Mouse (Mus musculus): Measurements from ENCODE around the gene Fcer1g.
A peak's percentile ranks its signal among the peaks of the same experiment; 100 is the strongest.

Gene Fcer1g

DNA sequence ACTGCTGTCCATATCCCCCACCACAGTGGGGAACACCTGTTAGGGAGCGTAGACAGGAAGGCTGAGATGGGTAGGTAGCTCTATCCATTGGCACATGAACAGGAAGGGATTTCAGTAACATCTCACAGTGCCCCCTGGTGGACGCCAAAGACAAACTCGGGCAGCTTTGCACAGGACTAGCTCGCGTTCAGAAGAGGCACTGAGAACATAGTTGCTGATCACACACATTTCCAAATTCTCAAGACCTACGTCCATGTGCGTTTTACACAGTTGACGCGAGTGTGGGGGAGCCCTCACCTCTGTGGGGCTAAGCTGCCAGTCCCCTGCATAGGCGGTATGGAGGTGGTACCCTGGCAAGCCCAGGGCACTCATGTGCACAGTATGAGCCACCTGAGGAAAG is 13.3 kb downstream of the Fcer1g start:
- peak; percentile 73 to 82 for DNase-seq (ENCODE audit: low spot score in 2 of 2)

DNA sequence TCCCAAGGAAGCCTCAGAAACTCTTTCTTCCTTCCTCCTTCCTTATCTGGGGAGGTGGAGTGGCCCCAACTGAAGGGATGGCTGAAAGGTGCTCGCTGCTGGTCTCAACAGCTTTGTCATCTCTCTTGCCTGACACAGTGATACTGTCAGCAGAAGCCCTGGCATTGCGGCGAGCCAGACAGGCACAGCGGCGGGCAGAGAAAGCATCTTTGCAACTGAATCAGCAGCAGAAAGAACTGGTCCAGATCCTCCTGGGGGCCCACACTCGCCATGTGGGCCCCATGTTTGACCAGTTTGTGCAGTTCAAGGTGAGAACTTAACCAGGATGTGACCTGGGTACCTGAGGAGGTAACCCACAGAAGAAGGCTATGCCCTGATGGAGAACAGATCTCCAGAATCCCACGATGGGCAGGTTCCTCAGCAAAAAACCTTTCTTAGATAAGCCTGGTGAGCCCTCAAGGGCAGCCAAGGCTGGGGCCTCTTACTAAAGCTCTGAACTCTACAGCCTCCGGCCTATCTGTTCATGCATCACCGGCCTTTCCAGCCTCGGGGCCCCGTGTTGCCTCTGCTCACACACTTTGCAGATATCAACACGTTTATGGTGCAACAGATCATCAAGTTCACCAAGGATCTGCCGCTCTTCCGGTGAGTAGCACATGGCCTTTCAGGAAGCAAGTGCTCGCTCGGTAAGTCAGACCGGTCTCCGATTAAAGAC is 17.8 kb downstream of the Fcer1g start:
- no peak for DNase-seq (ENCODE audit: low spot score in 2 of 2)

DNA sequence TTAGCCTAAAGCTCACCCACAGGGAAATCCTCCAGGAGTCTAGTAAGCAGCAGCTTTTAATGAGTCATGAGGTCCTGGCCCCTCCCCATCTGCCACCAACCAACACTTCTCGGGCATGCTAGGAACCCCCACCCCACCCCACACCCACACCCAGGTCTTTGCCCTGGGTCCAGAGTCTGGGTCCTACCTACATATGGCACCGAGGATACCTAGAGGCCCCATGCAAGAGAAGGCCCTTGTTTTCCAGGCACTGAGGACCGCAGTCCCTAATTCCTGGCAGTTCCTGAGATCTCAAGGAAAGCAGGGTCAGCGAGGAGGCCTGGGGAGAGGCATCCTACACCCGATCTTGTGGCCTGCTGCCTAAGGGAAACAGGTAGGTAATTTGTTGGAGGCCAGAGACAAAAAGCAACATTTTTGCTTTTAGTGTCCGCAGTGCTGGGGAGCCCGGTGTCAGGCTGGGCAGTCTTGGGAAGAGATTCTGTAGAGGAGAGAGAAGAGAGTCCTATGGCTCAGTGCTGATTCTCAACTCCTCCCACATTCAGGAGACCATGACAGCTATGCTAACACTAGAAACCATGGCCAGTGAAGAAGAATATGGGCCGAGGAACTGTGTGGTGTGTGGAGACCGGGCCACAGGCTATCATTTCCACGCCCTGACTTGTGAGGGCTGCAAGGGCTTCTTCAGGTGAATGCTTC is 20.2 kb downstream of the Fcer1g start, which contains the start of gene Nr1i3:
Nr1i3 (plus strand) TSS at position 170 of the 696 bp plus-strand sequence.
- DNase-seq (ENCODE audit: low spot score in 2 of 2), result no peak

DNA sequence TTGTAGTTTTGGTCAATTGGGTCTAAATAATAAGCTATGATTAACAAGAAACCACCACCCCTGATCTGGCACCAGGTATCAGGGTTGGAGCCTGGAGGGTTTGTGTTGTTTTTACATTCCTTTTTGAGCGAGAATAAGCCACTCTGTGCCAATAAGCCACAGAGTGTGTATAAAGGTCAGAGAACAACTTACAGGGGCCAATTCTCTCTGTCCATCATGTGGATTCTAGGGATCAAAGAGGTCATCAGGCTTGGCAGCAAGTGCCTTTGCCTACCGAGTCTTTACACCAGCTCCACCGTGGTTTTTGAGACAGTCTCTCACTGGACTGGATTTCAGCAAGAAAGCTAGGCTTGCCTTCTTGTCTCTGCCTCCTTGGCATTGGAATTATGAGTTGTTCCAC is 21.3 kb downstream of the Fcer1g start:
- DNase-seq (ENCODE audit: low spot score in 2 of 2), result no peak

DNA sequence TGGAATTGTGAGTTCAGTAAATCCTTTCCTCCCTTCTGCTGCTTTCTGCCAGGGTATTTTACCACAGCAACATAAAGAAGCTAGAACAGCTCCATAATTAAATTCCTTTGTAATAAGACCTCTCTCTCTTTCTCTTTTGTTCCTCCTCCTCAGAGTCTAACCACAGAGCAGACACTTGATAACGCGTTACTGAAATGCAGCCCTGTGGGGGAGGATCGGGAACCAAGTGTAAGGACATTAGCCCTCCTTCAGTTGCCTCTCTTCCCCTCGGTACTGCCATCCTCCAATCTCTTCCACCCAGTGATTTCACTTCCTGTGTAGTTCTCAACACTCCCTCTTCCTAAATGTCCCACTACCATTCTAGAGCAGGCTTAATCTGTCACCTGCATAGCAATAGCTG is 24.8 kb downstream of the Fcer1g start:
- DNase-seq (ENCODE audit: low spot score in 2 of 2), result no peak

DNA sequence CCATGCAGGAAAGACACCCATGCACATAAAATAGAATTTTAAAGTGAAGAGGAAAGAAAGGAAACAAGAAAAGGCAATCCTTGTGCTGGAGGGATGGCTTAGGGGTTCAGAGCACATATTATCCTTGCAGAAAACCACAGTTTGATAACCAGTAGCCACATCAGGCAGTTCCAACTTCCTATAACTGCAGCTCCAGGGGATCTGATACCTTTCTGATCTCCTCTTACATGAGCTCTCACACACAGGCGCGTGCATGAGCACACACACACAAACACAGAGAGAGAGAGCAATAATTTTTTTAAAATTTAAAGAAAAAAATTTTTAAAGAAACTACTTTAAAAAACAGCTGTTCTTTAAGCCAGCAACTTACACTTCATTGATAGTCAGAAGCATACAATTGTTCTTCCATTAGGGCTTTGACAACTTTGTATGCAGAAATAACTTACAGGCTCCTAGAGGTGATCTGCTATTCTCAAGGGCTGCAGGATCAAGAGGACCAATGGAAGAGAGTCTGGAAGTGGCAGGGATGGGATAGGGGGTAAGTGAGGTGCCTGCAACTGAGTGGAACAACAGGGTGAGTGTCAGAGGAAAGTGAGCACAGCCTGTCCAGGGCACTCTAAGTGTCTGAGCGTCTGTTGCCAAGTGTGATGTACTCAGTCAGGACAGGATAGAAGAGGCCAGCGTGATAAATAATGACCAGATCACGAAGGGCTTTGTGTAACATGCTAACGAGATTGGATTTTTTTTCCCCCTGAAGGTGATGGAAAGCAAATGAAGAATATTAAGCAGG is 28.3 kb downstream of the Fcer1g start:
- no peak for DNase-seq (ENCODE audit: low spot score in 2 of 2)

DNA sequence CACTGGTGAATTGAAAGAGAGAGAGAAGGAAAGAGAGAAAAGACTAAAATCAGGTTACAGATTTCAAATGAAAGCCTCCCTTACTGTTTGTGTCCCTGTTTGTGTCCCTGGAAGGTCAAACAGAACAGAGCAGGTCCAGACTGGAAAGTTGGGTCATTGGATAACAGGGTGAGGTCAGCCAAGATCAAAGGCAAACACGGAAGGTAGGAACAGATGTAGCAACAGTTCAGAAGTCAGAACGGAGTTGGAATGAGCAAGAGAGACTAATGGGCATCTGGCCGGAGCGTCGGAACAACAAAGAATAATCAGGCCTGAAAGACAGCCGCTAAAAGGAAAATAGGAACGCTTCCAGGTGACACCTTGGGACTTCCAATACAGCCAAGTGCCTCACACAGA is 29.9 kb downstream of the Fcer1g start:
- no peak for DNase-seq (ENCODE audit: low spot score in 2 of 2)

DNA sequence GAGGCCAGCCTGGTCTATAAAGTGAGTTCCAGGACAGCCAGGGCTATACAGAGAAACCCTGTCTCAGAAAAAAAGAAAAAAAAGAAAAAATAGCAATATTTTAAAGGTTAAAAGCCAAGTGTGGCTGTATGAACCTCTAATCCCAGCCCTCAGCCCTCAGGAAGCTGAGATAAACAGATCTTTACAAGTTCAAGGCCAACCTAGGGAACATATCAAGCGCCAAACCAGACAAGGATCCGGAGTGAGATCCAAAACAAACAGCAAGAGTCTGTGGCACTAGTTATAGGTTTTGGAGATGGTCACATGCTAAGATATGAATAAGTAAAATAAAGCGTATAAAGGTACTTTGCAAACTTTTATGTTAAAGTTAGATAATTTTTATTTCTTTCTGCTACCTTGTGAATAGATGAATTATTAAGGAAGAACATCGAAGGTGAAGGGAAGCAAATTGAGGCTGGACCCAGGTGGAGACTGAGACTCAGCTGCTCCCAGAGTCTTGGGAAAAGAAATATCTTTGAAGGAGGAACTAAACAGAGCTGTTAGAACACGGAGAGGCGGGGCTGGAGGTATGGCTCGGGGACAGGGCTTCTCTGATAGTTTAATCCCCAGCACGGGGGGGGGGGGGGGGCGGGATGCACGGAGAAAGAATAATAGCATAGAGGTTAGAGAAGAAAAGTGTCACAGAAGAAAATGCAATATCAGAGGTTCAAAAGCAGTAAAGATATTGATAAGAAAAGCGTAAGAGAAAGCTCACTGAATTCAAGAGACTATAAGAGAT is 30.5 kb downstream of the Fcer1g start:
- DNase-seq (ENCODE audit: low spot score in 2 of 2), result no peak

DNA sequence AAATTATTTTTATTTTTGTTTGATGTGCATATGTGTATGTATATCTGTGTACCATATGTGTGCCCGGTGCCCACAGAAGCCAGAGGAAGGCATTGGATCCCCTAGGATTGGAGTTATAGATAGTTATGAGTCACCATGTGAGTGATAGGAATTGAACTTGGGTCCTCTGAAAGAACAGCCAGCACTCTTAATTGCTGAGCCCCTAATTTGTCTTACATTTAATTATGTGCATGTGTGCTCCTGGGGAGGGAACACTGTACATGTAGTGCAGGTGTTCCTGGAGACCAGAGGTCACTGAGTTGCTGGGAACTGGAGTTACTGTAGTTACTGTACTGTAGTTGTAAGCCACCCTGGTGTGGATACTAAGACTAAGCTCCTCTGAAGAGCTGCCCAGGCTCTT is 33.4 kb downstream of the Fcer1g start:
- DNase-seq (ENCODE audit: low spot score in 2 of 2), result no peak

DNA sequence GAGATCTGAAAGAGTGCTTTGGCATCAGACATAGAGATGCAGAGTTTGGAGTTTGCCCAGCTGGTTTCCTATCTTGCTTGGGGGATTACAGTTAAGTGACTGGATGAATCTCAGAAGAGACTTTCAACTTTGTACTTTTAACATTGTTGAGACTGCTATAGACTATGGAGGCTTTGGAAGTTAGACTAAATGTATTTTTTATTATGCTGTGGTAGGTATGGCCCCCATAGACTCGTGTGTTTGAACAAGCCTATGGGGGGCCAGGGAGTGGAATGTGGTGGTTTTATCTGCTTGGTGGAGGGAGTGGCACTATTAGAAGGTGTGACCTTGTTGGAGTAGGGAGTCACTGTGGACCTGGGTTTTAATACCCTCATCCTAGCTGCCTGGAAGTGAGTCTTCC is 34.6 kb downstream of the Fcer1g start:
- DNase-seq (ENCODE audit: low spot score in 2 of 2), result no peak

DNA sequence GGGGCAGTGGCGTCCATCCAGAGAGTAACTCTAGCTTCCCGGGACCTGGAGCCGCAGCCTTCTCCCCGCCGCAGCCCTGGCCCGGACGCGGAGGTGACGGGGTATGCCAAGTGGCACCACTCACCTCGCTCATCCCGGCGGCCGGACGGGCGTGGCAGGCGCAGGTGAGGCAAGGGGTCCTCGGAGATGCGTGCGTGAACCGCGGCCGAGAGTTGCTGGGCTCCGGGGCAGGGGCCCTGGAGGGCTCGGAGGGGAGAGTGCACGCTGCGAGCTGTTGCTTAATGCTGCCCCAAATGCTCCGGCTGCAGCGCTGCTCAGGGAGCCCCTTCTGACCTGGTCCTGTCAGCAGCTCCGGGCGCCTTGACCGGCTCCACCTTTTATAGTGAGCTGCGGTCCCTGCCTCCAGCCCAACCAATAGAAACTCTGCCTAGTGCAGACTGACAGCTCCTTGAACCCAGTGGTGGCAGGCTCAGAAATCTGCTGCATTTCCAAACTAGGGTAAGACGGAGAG is 38.2 kb downstream of the Fcer1g start, which contains the start of gene Pcp4l1:
Pcp4l1 (minus strand) TSS at position 382 of the 511 bp plus-strand sequence.
- peak in 1 of 2 experiments; percentile 12 for DNase-seq (ENCODE audit: low spot score in 2 of 2)

DNA sequence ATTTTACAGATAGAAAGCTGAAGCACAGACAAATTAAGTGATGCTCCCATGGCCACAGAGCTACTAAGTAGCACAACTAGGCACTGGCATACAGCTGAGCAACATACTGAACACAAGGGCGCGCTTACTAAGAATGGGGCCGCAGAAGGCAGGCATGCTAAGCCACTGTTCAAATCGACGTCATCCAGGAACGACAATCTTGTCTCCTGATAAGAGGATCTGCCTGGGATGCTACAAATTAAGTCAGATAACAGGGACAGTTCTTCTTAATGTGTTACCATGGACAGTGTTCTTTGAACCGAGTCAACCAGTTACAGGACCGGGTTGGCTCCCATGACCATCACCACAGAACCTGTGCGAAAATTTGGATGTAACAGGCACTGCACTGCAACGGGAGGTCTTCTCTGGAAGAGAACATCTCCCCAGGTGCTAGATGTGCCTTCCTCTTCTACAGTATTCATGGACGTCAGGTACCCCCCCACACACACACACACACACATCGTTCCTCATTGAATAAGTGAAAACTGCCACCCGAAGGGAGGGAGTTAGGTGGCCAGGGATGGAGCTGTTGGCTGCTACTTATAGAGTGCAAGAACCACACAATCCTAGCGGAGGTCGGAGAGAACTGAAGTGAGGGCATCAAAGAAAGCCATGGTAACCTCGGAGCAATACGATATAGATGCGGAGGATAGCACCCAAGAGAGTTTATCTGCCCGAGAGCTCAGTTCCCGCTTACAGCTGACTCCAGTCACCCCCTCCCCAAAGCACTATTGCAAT is 38.9 kb downstream of the Fcer1g start:
- no peak for DNase-seq (ENCODE audit: low spot score in 2 of 2)

DNA sequence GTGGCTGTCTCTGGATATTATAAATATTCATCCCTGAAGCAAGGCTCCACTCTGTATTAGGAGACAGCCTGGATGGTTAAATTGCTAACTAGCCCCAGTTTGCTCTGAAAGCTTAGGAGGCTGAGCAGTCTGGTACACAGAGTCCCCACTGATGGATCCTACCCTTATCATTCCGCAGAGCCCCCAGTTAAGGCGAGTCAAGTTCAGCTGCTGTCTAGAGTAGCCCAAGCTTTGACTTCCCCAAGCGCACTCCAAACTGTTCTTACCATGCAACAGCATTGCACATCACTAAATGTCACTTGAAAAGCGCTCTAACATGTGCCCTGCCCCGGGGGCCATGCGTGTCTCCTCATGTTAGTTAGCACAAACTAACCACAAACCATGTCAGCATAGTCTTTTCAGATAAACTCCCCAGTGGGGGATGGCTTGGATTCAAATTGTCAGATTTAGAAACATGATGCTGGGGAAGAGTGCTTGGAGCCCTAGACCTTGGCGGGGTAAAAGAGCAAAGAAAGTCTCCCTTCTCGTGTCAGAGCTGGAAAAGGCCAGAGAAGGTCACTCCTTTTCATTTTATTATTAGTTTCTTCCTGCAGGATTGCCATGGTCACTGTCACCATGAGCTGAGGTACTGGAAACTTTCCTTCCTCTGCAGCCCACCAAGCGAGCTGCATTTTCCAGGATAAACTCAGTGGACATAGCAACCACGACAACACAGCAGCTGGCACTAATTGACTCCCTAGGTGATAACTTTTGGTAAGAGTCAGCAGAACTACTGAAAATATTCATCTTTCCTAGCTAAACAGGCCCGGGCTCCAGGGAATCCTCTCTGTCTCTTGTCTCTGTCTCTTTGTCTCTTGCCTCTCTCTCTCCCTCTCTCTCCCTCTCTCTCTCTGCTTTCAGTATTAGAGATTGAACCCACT is 40.0 kb downstream of the Fcer1g start:
- DNase-seq (ENCODE audit: low spot score in 2 of 2), result no peak

DNA sequence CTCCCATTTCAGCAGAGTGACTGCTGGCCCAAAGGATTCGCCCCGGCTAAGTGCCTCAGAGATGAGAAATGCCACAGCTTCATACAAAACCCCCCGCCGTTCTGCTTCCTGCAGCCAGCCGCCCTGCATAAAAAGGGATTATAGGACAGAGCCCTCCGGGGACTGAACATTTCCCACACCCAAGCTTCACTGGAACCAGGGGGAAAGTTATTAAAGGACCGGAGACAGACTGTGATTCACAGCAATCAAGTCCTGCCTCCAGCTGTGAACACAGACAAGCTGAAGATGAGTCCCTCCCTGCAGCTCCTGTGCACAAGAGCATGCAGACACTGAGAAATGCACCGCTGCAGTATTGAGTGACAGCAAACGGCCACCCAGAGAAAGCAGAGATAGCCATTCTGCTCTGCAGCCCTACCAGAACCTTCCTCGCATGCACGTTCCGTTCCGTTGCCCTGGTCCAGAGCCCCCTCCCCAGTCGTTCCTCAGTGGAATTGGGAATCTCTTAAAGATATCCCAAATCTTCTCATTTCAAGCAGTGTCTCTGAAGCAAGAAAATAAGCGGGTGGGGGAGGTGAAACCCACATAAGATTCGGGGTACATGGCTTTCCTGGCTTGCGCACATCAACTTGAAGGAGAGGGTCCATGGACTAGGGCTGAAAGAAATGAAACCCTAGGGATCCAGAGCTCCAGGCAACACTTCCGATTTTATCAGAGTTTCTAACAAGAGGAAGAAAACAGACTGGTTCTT is 40.9 kb downstream of the Fcer1g start:
- DNase-seq (ENCODE audit: low spot score in 2 of 2), result no peak

DNA sequence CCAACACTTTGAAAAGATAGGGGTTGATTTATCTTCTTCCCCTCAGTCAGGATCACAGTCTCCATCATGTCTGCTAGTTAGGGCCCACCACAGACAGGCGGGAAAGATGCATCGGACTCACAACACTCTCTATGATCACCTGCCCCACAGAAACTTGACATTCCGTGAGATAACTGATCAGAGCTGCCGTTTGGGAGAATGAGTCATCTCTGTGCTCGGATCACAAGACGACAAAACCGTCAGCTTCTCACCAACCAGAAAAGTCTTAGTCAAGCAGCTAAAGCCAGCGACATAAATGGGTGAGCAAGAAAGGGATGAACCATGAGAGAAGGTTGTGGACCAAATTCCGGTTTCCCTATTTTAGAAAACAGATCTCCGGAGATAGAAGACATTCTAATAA is 41.9 kb downstream of the Fcer1g start:
- DNase-seq (ENCODE audit: low spot score in 2 of 2), result no peak

DNA sequence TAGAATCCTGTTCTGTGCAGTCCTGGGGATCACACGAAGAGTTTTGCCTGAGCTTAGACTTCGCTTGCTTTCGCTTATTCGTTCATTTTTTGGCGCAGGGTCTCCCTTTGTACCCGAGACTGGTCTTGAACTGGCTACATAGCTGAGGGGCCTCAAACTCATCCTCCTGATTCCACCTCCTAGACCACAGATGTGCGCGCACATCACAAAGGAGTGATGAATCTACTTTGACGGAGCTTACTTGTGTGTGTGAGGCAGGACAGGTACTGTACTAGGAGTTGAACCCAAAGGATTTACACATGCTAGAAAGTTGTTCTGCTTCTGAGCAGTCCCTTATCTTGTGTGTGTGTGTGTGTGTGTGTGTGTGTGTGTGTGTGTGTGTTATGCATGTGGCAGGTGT is 43.3 kb downstream of the Fcer1g start:
- DNase-seq (ENCODE audit: low spot score in 2 of 2), result no peak

DNA sequence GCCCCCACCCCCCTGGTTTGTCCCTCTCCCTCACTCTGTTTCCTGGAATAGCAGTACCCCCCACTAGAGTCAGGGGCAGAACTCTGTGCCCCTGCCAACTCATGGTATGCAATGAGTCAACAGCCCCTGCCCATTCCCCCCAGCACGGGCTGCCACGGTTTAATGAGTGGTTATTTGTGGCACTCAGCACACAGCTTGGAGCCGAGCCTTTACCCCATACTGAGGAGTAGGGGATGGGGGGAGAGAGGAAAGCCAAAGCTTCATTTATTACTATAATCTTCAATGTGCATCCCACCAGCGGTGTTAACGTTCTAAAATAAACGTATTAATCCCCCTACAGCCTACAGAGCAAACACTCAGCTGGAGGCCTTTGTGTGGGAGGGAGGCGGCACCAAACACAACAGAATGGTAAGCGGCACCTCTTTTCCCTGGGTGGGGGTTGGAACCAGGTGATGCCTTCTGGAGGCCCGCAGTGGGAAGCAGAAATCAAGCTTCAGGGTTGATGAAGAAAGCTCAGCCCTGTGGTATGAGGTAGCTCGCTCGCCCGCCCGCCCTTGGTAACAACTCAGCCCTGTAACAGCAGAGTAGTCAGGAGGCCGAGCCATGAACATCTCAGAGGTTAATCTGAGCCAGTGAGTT is 44.6 kb downstream of the Fcer1g start:
- no peak for DNase-seq (ENCODE audit: low spot score in 2 of 2)

DNA sequence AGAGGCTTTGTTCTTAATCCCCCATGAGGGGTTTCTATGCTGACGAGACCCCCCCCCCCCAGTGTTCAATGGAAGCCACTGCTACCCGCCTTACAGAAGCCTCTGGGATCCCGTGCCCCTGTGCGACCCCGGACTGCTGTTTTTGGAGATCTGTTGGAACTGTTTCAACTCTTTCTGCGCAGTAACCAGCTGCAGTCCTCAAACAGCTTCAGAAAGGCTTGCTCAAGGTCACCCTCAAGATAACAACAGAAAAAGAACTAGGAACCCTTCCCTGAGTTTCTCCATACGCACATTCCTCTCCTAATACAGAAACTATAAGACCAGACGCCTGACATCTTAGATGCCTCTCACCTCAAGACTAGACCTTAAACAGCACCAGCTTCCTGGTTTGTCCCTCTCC is 45.1 kb downstream of the Fcer1g start:
- DNase-seq (ENCODE audit: low spot score in 2 of 2), result no peak
